Mouse (Mus musculus): ENCODE measurements around the gene Riok2.

DNA sequence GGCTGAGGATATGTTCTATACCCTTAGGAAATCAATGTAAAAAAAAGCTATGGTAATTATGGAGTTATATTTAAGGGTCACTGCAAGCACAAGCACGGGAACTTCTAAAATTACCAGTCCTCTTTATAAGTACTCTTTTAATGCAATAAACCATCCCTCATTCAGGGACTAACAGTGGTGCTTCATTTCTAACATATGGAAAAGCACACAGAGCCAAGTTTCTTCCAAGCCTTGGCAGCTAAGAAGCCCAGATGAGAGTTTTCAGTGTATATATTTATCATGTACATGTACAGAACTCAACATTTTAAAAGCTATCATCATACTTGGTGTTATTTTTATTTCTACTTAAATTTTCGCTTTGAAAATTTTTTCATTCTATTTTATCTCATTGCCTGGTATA lies 54.8 kb downstream of the Riok2 start:
- no peak for TF ChIP-seq POLR2A (IDR thresholded peaks at IDR 0.05; ENCODE audit: borderline replicate concordance, extremely low read depth, low read depth, low read length)
- TF ChIP-seq CTCF (IDR thresholded peaks at IDR 0.05; ENCODE audit: insufficient read depth, low read length): no peak

All from lung, adult 2 months (tissue).